Mouse (Mus musculus): Measurements from ENCODE around the gene Btbd35f16. TPM values are rescaled to one million over a fixed set of nuclear protein-coding genes. Genes with fewer than 3 reads are reported as not detected.
"Not testable (repeated sequence)": the region's sequence is repeated elsewhere in the genome, so short reads cannot be mapped to it uniquely, and the experiment has no call there.

Gene Btbd35f16
- polyA plus RNA-seq (2016; fragmentation: Nextera tagmentation; extraction: Ambion mirVana): not detected in 2 replicates

- not testable (repeated sequence) for H3K36me3 ChIP-seq (replicated peaks); DNase-seq (ENCODE audit: low spot score); H3K4me1 ChIP-seq; H3K27ac ChIP-seq (replicated peaks); H3K4me3 ChIP-seq; H3K9me3 ChIP-seq; H3K27me3 ChIP-seq (replicated peaks; ENCODE audit: low read depth, poor library complexity, severe bottlenecking)
- 89% methylated on average over 2 of the region's 3 CpGs for WGBS
These were observed at the start of gene Btbd35f16 for GRCm38 (mm10) chrX:3956902-3957301. Btbd35f16 (minus strand) TSS chrX:3957002.

Other genes with a start within 250 kb of the Btbd35f16 start
- not detected in 2 replicates for gene Btbd35f10, start 204.1 kb downstream of the Btbd35f16 start, polyA plus RNA-seq (2016; fragmentation: Nextera tagmentation; extraction: Ambion mirVana)
- gene Btbd35f3, start 80.7 kb upstream of the Btbd35f16 start, polyA plus RNA-seq (2016; fragmentation: Nextera tagmentation; extraction: Ambion mirVana): not detected in 2 replicates
- gene Btbd35f28, start 239.6 kb upstream of the Btbd35f16 start, polyA plus RNA-seq (2016; fragmentation: Nextera tagmentation; extraction: Ambion mirVana): not detected in 2 replicates